Mouse (Mus musculus) CH12.LX (cell line): Measurements from ENCODE around the gene Adam8. TPM values are rescaled to one million over a fixed set of nuclear protein-coding genes. Genes with fewer than 3 reads are reported as not detected.

Experiments
- DNase-seq: peaks from one replicate; pipeline ENCODE4 v3.0.0-alpha.2; 2013; ENCODE audit errors: extremely low read depth
- H3K27ac ChIP-seq: 2 replicates; pipeline ENCODE4 v1.5.1; 2012; ENCODE audit warnings: low read depth, mild to moderate bottlenecking, control low read depth, moderate library complexity; ENCODE audit not compliant: insufficient read depth
- H3K27me3 ChIP-seq: replicated peaks from 2 replicates; pipeline ENCODE3; 2012; ENCODE audit warnings: inconsistent platforms
- H3K36me3 ChIP-seq, 2 experiments: replicated peaks in 1 of 2; 2 replicates each; pipeline versions ENCODE3 to v1.6.1; 2012; ENCODE audit warnings: inconsistent platforms in 1 of 2, low read length in 1 of 2, mild to moderate bottlenecking in 1 of 2, mixed read lengths in 1 of 2, moderate library complexity in 1 of 2; ENCODE audit not compliant: control insufficient read depth in 1 of 2, insufficient read depth in 1 of 2
- H3K4me1 ChIP-seq, 2 experiments: 2 replicates each; pipeline ENCODE4 v1.6.1; 2012; ENCODE audit warnings: inconsistent platforms in 1 of 2, moderate library complexity in 1 of 2; ENCODE audit not compliant: insufficient read depth in 2 of 2, control insufficient read depth in 1 of 2
- H3K4me2 ChIP-seq: 2 replicates; pipeline ENCODE4 v1.6.1; 2012; ENCODE audit warnings: low read depth, mild to moderate bottlenecking, control low read depth; ENCODE audit not compliant: poor library complexity, insufficient read depth, severe bottlenecking
- H3K4me3 ChIP-seq, 3 experiments: fragments of 150-350 bp in 1 of 3; sonication (generic) in 1 of 3; replicated peaks in 1 of 3; 2 replicates each; pipeline versions ENCODE3 to v1.5.1; 2011 to 2012; ENCODE audit warnings: low read depth in 2 of 3, low read length in 2 of 3, mild to moderate bottlenecking in 2 of 3, moderate library complexity in 2 of 3, control low read depth in 1 of 3, improper control_type of control experiment in 1 of 3, inconsistent platforms in 1 of 3, mixed read lengths in 1 of 3; ENCODE audit not compliant: poor library complexity in 1 of 3
- H3K79me2 ChIP-seq: replicated peaks from 2 replicates; pipeline ENCODE4 v1.6.1; 2012; ENCODE audit warnings: mild to moderate bottlenecking, moderate library complexity; ENCODE audit not compliant: control insufficient read depth, poor library complexity, insufficient read depth, severe bottlenecking; ENCODE audit errors: extremely low read depth
- H3K9ac ChIP-seq: 2 replicates; pipeline ENCODE4 v1.6.1; 2012; ENCODE audit warnings: low read depth, mild to moderate bottlenecking, control low read depth, moderate library complexity; ENCODE audit not compliant: insufficient read depth
- H3K9me3 ChIP-seq: replicated peaks from 2 replicates; pipeline ENCODE3; 2012; ENCODE audit warnings: low read length, inconsistent platforms, mixed read lengths
- BHLHE40 ChIP-seq: IDR thresholded peaks from 2 replicates; pipeline ENCODE4 v1.6.1; 2011; ENCODE audit warnings: mild to moderate bottlenecking, low read depth, low read length, improper control_type of control experiment
- CHD1 ChIP-seq: IDR thresholded peaks from 2 replicates; pipeline ENCODE4 v1.6.1; 2012; ENCODE audit warnings: low read depth, low read length, improper control_type of control experiment, inconsistent platforms
- CHD2 ChIP-seq: IDR thresholded peaks from 2 replicates; pipeline ENCODE4 v1.6.1; 2011; ENCODE audit warnings: low read length, improper control_type of control experiment
- CTCF ChIP-seq, 2 experiments: IDR thresholded peaks in 1 of 2; conservative IDR thresholded peaks in 1 of 2; 2 replicates each; pipeline ENCODE4 v1.5.1; 2011 to 2012; ENCODE audit warnings: low read depth in 2 of 2, low read length in 2 of 2, improper control_type of control experiment in 1 of 2, inconsistent platforms in 1 of 2, mild to moderate bottlenecking in 1 of 2, moderate library complexity in 1 of 2
- E2F4 ChIP-seq: IDR thresholded peaks from 2 replicates; pipeline ENCODE4 v1.6.1; 2011; ENCODE audit warnings: low read depth, low read length, improper control_type of control experiment; ENCODE audit not compliant: insufficient replicate concordance
- ELF1 ChIP-seq: IDR thresholded peaks from 2 replicates; pipeline ENCODE4 v1.6.1; 2014; ENCODE audit warnings: low read depth, mild to moderate bottlenecking, inconsistent platforms, low read length, improper control_type of control experiment
- EP300 ChIP-seq: IDR thresholded peaks from 2 replicates; pipeline ENCODE4 v1.6.1; 2011; ENCODE audit warnings: low read length, improper control_type of control experiment
- ETS1 ChIP-seq: conservative IDR thresholded peaks from 2 replicates; pipeline ENCODE4 v1.6.1; 2012; ENCODE audit warnings: low read depth, mild to moderate bottlenecking, inconsistent platforms, low read length, improper control_type of control experiment, moderate library complexity
- GABPA ChIP-seq: IDR thresholded peaks from 2 replicates; pipeline ENCODE4 v1.6.1; 2012; ENCODE audit warnings: low read depth, low read length, improper control_type of control experiment, inconsistent platforms; ENCODE audit not compliant: insufficient replicate concordance
- HCFC1 ChIP-seq: IDR thresholded peaks from 2 replicates; pipeline ENCODE4 v1.6.1; 2012; ENCODE audit warnings: low read depth, mild to moderate bottlenecking, inconsistent platforms, low read length, improper control_type of control experiment
- IRF4 ChIP-seq: IDR thresholded peaks from 2 replicates; pipeline ENCODE4 v1.6.1; 2014; ENCODE audit warnings: low read depth, mild to moderate bottlenecking, inconsistent platforms, low read length, improper control_type of control experiment
- JUN ChIP-seq: IDR thresholded peaks from 2 replicates; pipeline ENCODE4 v1.6.1; 2011; ENCODE audit warnings: low read depth, mild to moderate bottlenecking, low read length, improper control_type of control experiment, moderate library complexity; ENCODE audit not compliant: insufficient read depth
- JUND ChIP-seq: conservative IDR thresholded peaks from 2 replicates; pipeline ENCODE4 v1.6.1; 2011; ENCODE audit warnings: low read depth, low read length, improper control_type of control experiment
- KAT2A ChIP-seq: IDR thresholded peaks from 2 replicates; pipeline ENCODE4 v1.6.1; 2012; ENCODE audit warnings: low read length, improper control_type of control experiment, inconsistent platforms; ENCODE audit not compliant: insufficient replicate concordance
- MAFK ChIP-seq: IDR thresholded peaks from 2 replicates; pipeline ENCODE4 v1.6.1; 2011; ENCODE audit warnings: low read length, improper control_type of control experiment; ENCODE audit not compliant: insufficient replicate concordance
- MAX ChIP-seq: IDR thresholded peaks from 2 replicates; pipeline ENCODE4 v1.6.1; 2011; ENCODE audit warnings: low read length, improper control_type of control experiment
- MAZ ChIP-seq: IDR thresholded peaks from 2 replicates; pipeline ENCODE4 v1.6.1; 2012; ENCODE audit warnings: low read depth, mild to moderate bottlenecking, inconsistent platforms, low read length, improper control_type of control experiment, moderate library complexity
- MEF2A ChIP-seq: IDR thresholded peaks from 2 replicates; pipeline ENCODE4 v1.6.1; 2014; ENCODE audit warnings: low read depth, mild to moderate bottlenecking, inconsistent platforms, low read length, improper control_type of control experiment, borderline replicate concordance
- MXI1 ChIP-seq: IDR thresholded peaks from 2 replicates; pipeline ENCODE4 v1.6.1; 2011; ENCODE audit warnings: mild to moderate bottlenecking, low read depth, low read length, improper control_type of control experiment
- MYC ChIP-seq: IDR thresholded peaks from 2 replicates; pipeline ENCODE4 v1.6.1; 2011; ENCODE audit warnings: low read depth, mild to moderate bottlenecking, improper control_type of control experiment, low read length
- NELFE ChIP-seq: IDR thresholded peaks from 2 replicates; pipeline ENCODE4 v1.6.1; 2011; ENCODE audit warnings: low read depth, low read length, improper control_type of control experiment
- NRF1 ChIP-seq: IDR thresholded peaks from 2 replicates; pipeline ENCODE4 v1.6.1; 2014; ENCODE audit warnings: low read depth, mild to moderate bottlenecking, inconsistent platforms, low read length, improper control_type of control experiment, moderate library complexity
- PAX5 ChIP-seq: IDR thresholded peaks from 2 replicates; pipeline ENCODE4 v1.6.1; 2012; ENCODE audit warnings: low read length, inconsistent platforms, mixed read lengths
- POLR2A ChIP-seq: IDR thresholded peaks from 2 replicates; pipeline ENCODE4 v1.6.1; 2011; ENCODE audit warnings: low read depth, mild to moderate bottlenecking, improper control_type of control experiment, low read length
- POLR2AphosphoS2 ChIP-seq: IDR thresholded peaks from 2 replicates; pipeline ENCODE4 v1.6.1; 2011; ENCODE audit warnings: low read depth, low read length, improper control_type of control experiment
- RAD21 ChIP-seq: IDR thresholded peaks from 2 replicates; pipeline ENCODE4 v1.6.1; 2011; ENCODE audit warnings: low read depth, mild to moderate bottlenecking, low read length, improper control_type of control experiment, moderate library complexity
- RCOR1 ChIP-seq: conservative IDR thresholded peaks from 2 replicates; pipeline ENCODE4 v1.6.1; 2012; ENCODE audit warnings: low read depth, mild to moderate bottlenecking, inconsistent platforms, low read length, improper control_type of control experiment
- SIN3A ChIP-seq: IDR thresholded peaks from 2 replicates; pipeline ENCODE4 v1.6.1; 2012; ENCODE audit warnings: low read length, improper control_type of control experiment, inconsistent platforms
- SMC3 ChIP-seq: IDR thresholded peaks from 2 replicates; pipeline ENCODE4 v1.6.1; 2011; ENCODE audit warnings: low read depth, low read length, improper control_type of control experiment
- TBP ChIP-seq: conservative IDR thresholded peaks from 2 replicates; pipeline ENCODE4 v1.6.1; 2011; ENCODE audit warnings: low read depth, low read length, improper control_type of control experiment
- TCF12 ChIP-seq: IDR thresholded peaks from 2 replicates; pipeline ENCODE4 v1.6.1; 2014; ENCODE audit warnings: low read depth, mild to moderate bottlenecking, inconsistent platforms, low read length, improper control_type of control experiment
- UBTF ChIP-seq: IDR thresholded peaks from 2 replicates; pipeline ENCODE4 v1.6.1; 2012; ENCODE audit warnings: low read depth, mild to moderate bottlenecking, inconsistent platforms, low read length, improper control_type of control experiment, moderate library complexity
- USF2 ChIP-seq: conservative IDR thresholded peaks from 2 replicates; pipeline ENCODE4 v1.6.1; 2011; ENCODE audit warnings: low read depth, low read length, improper control_type of control experiment
- ZKSCAN1 ChIP-seq: IDR thresholded peaks from 2 replicates; pipeline ENCODE4 v1.6.1; 2012; ENCODE audit warnings: low read depth, inconsistent platforms, low read length, improper control_type of control experiment, borderline replicate concordance
- ZMIZ1 ChIP-seq: IDR thresholded peaks from 2 replicates; pipeline ENCODE4 v1.6.1; 2012; ENCODE audit warnings: low read depth, mild to moderate bottlenecking, inconsistent platforms, low read length, improper control_type of control experiment
- dilution Hi-C: fragments of 300-500 bp; cut with MboI; formaldehyde crosslinking; loops from 2 replicates; pipeline ENCODE4 v1.14.3; 2020; ENCODE audit warnings: low sequenced_read_pairs; ENCODE audit not compliant: extremely low pct_unique_long_range_greater_than_20kb, extremely low pct_ligation_motif_present
- in situ Hi-C: fragments of 300-500 bp; cut with MboI; formaldehyde crosslinking; loops from 3 replicates; pipeline ENCODE4 v1.14.3; 2019; ENCODE audit warnings: low sequenced_read_pairs, low pct_ligation_motif_present, low pct_unique_long_range_greater_than_20kb, mixed read lengths
- polyA plus RNA-seq: library from polyadenylated mRNA; unstranded; fragments of >175 nt; gene quantifications from 2 replicates; pipeline ENCODE4 v1.2.1, GENCODE M21; 2012; ENCODE audit warnings: low read depth; ENCODE audit not compliant: insufficient read length
- total RNA-seq, 2 experiments: library from RNA; depleted of rRNA; stranded (reverse); fragments of 300-350 nt in 1 of 2; fragments of >200 nt in 1 of 2; gene quantifications; 2 replicates each; pipeline ENCODE4 v1.2.3; 2012 to 2014

Gene Adam8
- total and polyA plus RNA-seq, 3 experiments, result 46.3 to 63.7 (median 46.5) TPM

DNA sequence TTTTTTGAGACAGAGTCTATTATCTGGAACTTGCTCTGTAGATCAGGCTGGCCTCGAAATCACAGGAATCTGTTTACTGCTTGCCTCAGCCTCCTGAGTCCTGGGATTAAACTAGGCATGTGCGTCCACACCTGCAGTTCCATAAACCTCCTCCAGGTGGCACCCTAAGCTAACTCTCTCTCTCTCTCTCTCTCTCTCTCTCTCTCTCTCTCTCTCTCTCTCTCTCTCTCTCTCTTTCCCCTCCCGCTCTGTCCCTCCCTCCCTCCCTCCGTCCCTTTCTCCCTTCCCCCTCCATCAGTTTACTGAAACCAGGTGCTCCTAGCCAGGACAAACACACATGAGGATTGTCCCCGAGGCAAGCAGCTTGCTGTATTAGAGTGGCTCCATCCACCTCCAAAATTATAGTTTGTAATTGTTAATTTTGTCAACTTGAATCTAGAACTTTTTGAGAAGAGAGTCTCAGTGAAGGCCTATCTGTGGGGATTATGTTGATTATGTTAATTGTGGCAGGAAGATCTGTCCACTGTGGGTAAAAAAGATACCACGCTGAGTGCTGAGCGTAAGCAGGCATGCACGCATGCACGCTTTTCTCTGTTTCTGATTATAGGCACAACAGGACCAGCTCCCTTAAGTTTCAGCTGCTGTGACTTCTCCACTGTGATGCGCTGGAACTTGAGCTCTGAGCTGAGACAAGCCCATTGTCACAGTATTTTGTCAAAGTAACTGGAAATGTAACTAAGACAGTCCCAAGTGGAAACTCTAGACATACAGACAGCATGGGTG lies 22.8 kb downstream of the Adam8 start (continued):
- TF ChIP-seq RAD21 (peak; percentile 82), ZKSCAN1 (no peak), MAX (no peak), POLR2A (peak; percentile 6; the same call in 1 of the 2 replicates), ELF1 (no peak), UBTF (no peak)

DNA sequence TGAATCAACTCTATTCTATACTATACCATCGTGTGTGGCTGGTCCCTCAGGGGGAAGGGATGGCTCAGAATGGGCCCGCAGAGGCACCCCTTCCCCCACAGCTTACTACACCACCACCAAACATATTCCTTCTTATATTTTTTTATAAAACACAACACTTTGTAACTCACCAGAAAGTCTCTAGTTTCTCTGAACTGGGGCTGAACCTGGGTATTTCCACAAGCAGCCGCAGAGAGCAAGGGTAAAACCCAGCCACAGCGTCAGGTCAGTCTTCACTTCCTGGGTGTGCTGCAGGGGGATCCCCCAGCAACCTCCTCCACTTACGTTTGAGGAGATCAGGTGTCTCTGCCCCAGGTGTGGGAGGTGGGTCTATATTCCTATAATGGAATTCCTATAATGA lies 23.9 kb downstream of the Adam8 start:
- Histone ChIP-seq H3K4me1 (peaks cover 66 to 91% of the 10 kb centered on the region in 2 experiments), H3K9me3 (no peaks in the 10 kb centered on the region), H3K79me2 (no peaks in the 10 kb centered on the region), H3K9ac (peak overlapping the region; percentile 78), H3K36me3 (no peaks in the 10 kb centered on the region), H3K4me2 (peak overlapping the region; percentile 72; the same call in 1 of the 2 replicates), H3K4me3 (no peak overlapping the region), H3K27me3 (no peaks in the 10 kb centered on the region), H3K27ac (peak overlapping the region; percentile 94)
- in situ Hi-C loops (no loop called here), dilution Hi-C loops (no loop called here)
- peak; percentile 91 for DNase-seq
- peak; percentile 14; the same call in 1 of the 2 replicates for TF ChIP-seq SMC3
- no peak for TF ChIP-seq USF2
- peak; percentile 51; the same call in 1 of the 2 replicates for TF ChIP-seq ZMIZ1
- TF ChIP-seq ELF1, result peak; percentile 86
- 0 out of 2 replicates have a peak, but pooled peaks have one; percentile 43 for TF ChIP-seq NELFE
- TF ChIP-seq TBP, result no peak
- no peak for TF ChIP-seq POLR2AphosphoS2
- no peak for TF ChIP-seq CTCF (conservative IDR thresholded peaks at IDR 0.05 in 1 of 2, IDR thresholded peaks at IDR 0.05 in 1 of 2; ENCODE audit: low read depth in 2 of 2, low read length in 2 of 2)
- peak; percentile 78 for TF ChIP-seq MEF2A
- no peak for TF ChIP-seq GABPA
- TF ChIP-seq TCF12, result peak; percentile 93
- TF ChIP-seq MAZ, result peak; percentile 92
- TF ChIP-seq ETS1, result peak; percentile 84
- TF ChIP-seq JUND, result 0 out of 2 replicates have a peak, but pooled peaks have one; percentile 17
- no peak; the same call in 1 of the 2 replicates for TF ChIP-seq POLR2A
- peak; percentile 56; the same call in 1 of the 2 replicates for TF ChIP-seq IRF4
- no peak for TF ChIP-seq NRF1
- TF ChIP-seq HCFC1, result peak; percentile 37; the same call in 1 of the 2 replicates
- TF ChIP-seq CHD2, result peak; percentile 85
- TF ChIP-seq JUN, result 0 out of 2 replicates have a peak, but pooled peaks have one; percentile 10
- peak; percentile 74; the same call in 1 of the 2 replicates for TF ChIP-seq CHD1
- TF ChIP-seq MAFK, result 0 out of 2 replicates have a peak, but pooled peaks have one; percentile 58
- TF ChIP-seq RCOR1, result peak; percentile 67
- no peak; the same call in 1 of the 2 replicates for TF ChIP-seq RAD21
- peak; percentile 7; the same call in 1 of the 2 replicates for TF ChIP-seq MAX
- TF ChIP-seq MYC, result peak; percentile 70
- no peak for TF ChIP-seq PAX5
- TF ChIP-seq MXI1, result 0 out of 2 replicates have a peak, but pooled peaks have one; percentile 65
- TF ChIP-seq UBTF, result no peak
- TF ChIP-seq BHLHE40, result peak; percentile 79
- TF ChIP-seq E2F4, result no peak
- TF ChIP-seq KAT2A, result no peak
- TF ChIP-seq EP300, result peak; percentile 86
- TF ChIP-seq SIN3A, result peak; percentile 66
